Mouse (Mus musculus): Measurements from ENCODE around the gene Apol6. TPM values are rescaled to one million over a fixed set of nuclear protein-coding genes. Genes with fewer than 3 reads are reported as not detected.

The Apol6 gene
- polyA plus RNA-seq, 1 experiment from 2014 or later = 0.25 TPM

GRCm38 (mm10) chr15:77035643-77036042 is 8.9 kb upstream of the Apol6 start:
- Histone ChIP-seq H3K4me3 (ENCODE audit: low read depth, low read length) (no peak overlapping the region), H3K4me2 (replicated peaks; ENCODE audit: low read depth) (no peak overlapping the region), H3K9ac (ENCODE audit: low read length) (peak overlapping the region; percentile 2; the same call in 1 of the 2 replicates), H3K9me3 (ENCODE audit: control insufficient read depth, low read length) (no peaks in the 10 kb centered on the region), H3K27ac (replicated peaks) (peak overlapping the region; percentile 97), H3K4me1 (replicated peaks; ENCODE audit: control insufficient read depth, insufficient read depth) (no peaks in the 10 kb centered on the region; the same call in 1 of the 2 replicates), H3K36me3 (ENCODE audit: control insufficient read depth, insufficient read depth, low read length) (no peaks in the 10 kb centered on the region), H3K27me3 (ENCODE audit: control insufficient read depth, insufficient read depth, low read length) (no peaks in the 10 kb centered on the region)
- ATAC-seq (ENCODE audit: low FRiP score, low TSS enrichment) (no peak), DNase-seq (ENCODE audit: low spot score) (no peak)
- TF ChIP-seq EP300 (optimal IDR thresholded peaks at IDR 0.05) (no peak), CTCF (IDR thresholded peaks at IDR 0.05; ENCODE audit: low read depth) (no peak)
- 61% methylated on average over 3 of the region's 3 CpGs for WGBS

- Histone ChIP-seq H3K9ac (ENCODE audit: low read length) (peak overlapping the region; percentile 45), H3K4me1 (replicated peaks; ENCODE audit: control insufficient read depth, insufficient read depth) (no peaks in the 10 kb centered on the region; the same call in 1 of the 2 replicates), H3K9me3 (ENCODE audit: control insufficient read depth, low read length) (no peaks in the 10 kb centered on the region), H3K27ac (replicated peaks) (peak overlapping the region; percentile 97), H3K27me3 (ENCODE audit: control insufficient read depth, insufficient read depth, low read length) (no peaks in the 10 kb centered on the region), H3K36me3 (ENCODE audit: control insufficient read depth, insufficient read depth, low read length) (no peaks in the 10 kb centered on the region), H3K4me2 (replicated peaks; ENCODE audit: low read depth) (no peak overlapping the region), H3K4me3 (ENCODE audit: low read depth, low read length) (no peak overlapping the region)
- WGBS = 43% methylated on average over 11 of the region's 11 CpGs
- ATAC-seq (ENCODE audit: low FRiP score, low TSS enrichment) (peak; percentile 88), DNase-seq (ENCODE audit: low spot score) (peak; percentile 46)
- TF ChIP-seq CTCF (IDR thresholded peaks at IDR 0.05; ENCODE audit: low read depth) (no peak), EP300 (optimal IDR thresholded peaks at IDR 0.05) (no peak)
These were observed 8.1 kb upstream of the Apol6 start for GRCm38 (mm10) chr15:77036320-77036988.

- H3K4me3 ChIP-seq (ENCODE audit: low read depth, low read length) = no peak overlapping the region
- H3K36me3 ChIP-seq (ENCODE audit: control insufficient read depth, insufficient read depth, low read length) = no peaks in the 10 kb centered on the region
- no peak overlapping the region; the same call in 1 of the 2 replicates for H3K4me2 ChIP-seq (replicated peaks; ENCODE audit: low read depth)
- DNase-seq (ENCODE audit: low spot score) (no peak), ATAC-seq (ENCODE audit: low FRiP score, low TSS enrichment) (peak; percentile 75; the same call in 1 of the 2 replicates)
- TF ChIP-seq CTCF (IDR thresholded peaks at IDR 0.05; ENCODE audit: low read depth) (no peak), EP300 (optimal IDR thresholded peaks at IDR 0.05) (no peak)
- H3K9me3 ChIP-seq (ENCODE audit: control insufficient read depth, low read length) = no peaks in the 10 kb centered on the region
- 24% methylated on average over 2 of the region's 2 CpGs for WGBS
- H3K9ac ChIP-seq (ENCODE audit: low read length) = peak overlapping the region; percentile 45
- H3K27me3 ChIP-seq (ENCODE audit: control insufficient read depth, insufficient read depth, low read length) = no peaks in the 10 kb centered on the region
- no peaks in the 10 kb centered on the region; the same call in 1 of the 2 replicates for H3K4me1 ChIP-seq (replicated peaks; ENCODE audit: control insufficient read depth, insufficient read depth)
- H3K27ac ChIP-seq (replicated peaks) = peak overlapping the region; percentile 97
These were observed 7.6 kb upstream of the Apol6 start for GRCm38 (mm10) chr15:77036989-77037277.

GRCm38 (mm10) chr15:77037278-77038161 is 7.0 kb upstream of the Apol6 start:
- WGBS = 12% methylated on average over 11 of the region's 11 CpGs
- DNase-seq (ENCODE audit: low spot score) (peak; percentile 63), ATAC-seq (ENCODE audit: low FRiP score, low TSS enrichment) (peak; percentile 68; the same call in 1 of the 2 replicates)
- H3K4me2 ChIP-seq (replicated peaks; ENCODE audit: low read depth) = no peak overlapping the region; the same call in 1 of the 2 replicates
- H3K9ac ChIP-seq (ENCODE audit: low read length) = peak overlapping the region; percentile 45
- H3K4me1 ChIP-seq (replicated peaks; ENCODE audit: control insufficient read depth, insufficient read depth) = no peaks in the 10 kb centered on the region; the same call in 1 of the 2 replicates
- no peaks in the 10 kb centered on the region for H3K9me3 ChIP-seq (ENCODE audit: control insufficient read depth, low read length)
- TF ChIP-seq EP300 (optimal IDR thresholded peaks at IDR 0.05) = no peak
- no peak for TF ChIP-seq CTCF (IDR thresholded peaks at IDR 0.05; ENCODE audit: low read depth)
- no peaks in the 10 kb centered on the region for H3K36me3 ChIP-seq (ENCODE audit: control insufficient read depth, insufficient read depth, low read length)
- H3K27me3 ChIP-seq (ENCODE audit: control insufficient read depth, insufficient read depth, low read length) = no peaks in the 10 kb centered on the region
- H3K27ac ChIP-seq (replicated peaks) = peak overlapping the region; percentile 97
- no peak overlapping the region for H3K4me3 ChIP-seq (ENCODE audit: low read depth, low read length)

GRCm38 (mm10) chr15:77039211-77039700 is 5.3 kb upstream of the Apol6 start:
- no peak for TF ChIP-seq CTCF (IDR thresholded peaks at IDR 0.05; ENCODE audit: low read depth)
- TF ChIP-seq EP300 (optimal IDR thresholded peaks at IDR 0.05) = no peak

More at GRCm38 (mm10) chr15:77039211-77039700, 5.3 kb upstream of the Apol6 start:
- H3K27ac ChIP-seq (replicated peaks) = no peak overlapping the region
- ATAC-seq (ENCODE audit: low FRiP score, low TSS enrichment) = no peak
- no peak overlapping the region for H3K4me3 ChIP-seq (ENCODE audit: low read depth, low read length)
- H3K27me3 ChIP-seq (ENCODE audit: control insufficient read depth, insufficient read depth, low read length) = no peaks in the 10 kb centered on the region
- no peaks in the 10 kb centered on the region; the same call in 1 of the 2 replicates for H3K4me1 ChIP-seq (replicated peaks; ENCODE audit: control insufficient read depth, insufficient read depth)
- no peak overlapping the region for H3K9ac ChIP-seq (ENCODE audit: low read length)
- 87% methylated on average over 8 of the region's 9 CpGs for WGBS
- no peak for DNase-seq (ENCODE audit: low spot score)
- H3K4me2 ChIP-seq (replicated peaks; ENCODE audit: low read depth) = no peak overlapping the region
- H3K36me3 ChIP-seq (ENCODE audit: control insufficient read depth, insufficient read depth, low read length) = no peaks in the 10 kb centered on the region
- H3K9me3 ChIP-seq (ENCODE audit: control insufficient read depth, low read length) = no peaks in the 10 kb centered on the region
